Mouse (Mus musculus) cerebellum, adult 9-10 months (tissue): ENCODE results near the gene Hoxd9.

Experiments
- DNase-seq: peaks from one replicate; pipeline ENCODE4 v3.0.0; 2022

Hoxd9 gene

DNA sequence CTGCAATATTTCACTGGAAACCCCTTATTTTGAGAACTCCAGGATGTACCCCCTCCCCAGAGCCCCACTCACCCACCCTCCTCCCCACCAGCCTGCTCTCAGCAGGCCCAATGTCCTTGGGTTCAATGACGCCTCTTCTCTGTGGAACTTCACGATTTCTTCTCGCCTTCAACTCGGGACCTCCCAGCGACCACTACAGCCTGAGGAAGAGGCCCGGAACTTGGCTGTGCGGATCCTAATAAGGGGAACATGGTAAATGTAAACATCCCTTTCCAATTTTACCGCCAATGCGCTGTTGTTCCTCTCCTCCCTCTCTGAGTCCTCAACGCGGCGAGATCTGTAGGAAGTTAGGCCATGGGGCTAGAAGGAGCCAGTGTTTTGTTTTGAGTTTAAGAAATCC is 13.4 kb upstream of the Hoxd9 start:
- no peak for DNase-seq

GRCm38 (mm10) chr2:74685059-74685603 is 12.4 kb upstream of the Hoxd9 start:
- DNase-seq: no peak

DNA sequence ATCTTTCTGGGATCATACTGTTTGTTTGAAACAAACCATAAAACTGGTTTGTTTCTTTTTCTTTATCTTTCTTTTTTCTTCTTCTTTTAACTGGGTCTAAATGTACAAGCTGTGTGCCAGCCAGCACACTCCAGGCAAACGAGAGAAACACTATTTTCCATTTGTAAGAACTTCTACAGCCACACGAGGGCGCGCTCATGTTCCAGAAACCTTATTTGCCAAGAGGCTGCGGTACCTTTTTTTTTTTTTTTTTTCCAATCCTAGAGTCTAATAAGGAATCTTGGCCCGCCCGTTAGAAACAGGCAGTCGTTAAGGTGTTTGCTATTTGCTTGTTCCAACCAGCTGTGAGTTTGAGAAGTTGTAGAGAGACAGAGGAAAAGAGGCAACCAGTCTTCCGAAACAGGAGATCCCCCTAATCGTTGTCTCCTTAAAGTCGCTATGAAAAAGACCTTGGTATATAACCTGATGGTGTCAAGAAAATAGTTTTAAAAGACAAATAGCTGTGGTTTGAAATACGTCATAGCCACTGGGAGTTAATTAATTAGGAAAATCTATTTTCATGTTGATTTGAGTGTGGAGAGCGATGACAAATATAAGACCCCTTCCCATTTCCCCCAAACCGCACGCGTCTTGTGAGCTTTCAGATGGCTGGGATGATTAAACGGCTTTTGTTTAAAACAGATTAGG is 11.1 kb upstream of the Hoxd9 start:
- DNase-seq: no peak

DNA sequence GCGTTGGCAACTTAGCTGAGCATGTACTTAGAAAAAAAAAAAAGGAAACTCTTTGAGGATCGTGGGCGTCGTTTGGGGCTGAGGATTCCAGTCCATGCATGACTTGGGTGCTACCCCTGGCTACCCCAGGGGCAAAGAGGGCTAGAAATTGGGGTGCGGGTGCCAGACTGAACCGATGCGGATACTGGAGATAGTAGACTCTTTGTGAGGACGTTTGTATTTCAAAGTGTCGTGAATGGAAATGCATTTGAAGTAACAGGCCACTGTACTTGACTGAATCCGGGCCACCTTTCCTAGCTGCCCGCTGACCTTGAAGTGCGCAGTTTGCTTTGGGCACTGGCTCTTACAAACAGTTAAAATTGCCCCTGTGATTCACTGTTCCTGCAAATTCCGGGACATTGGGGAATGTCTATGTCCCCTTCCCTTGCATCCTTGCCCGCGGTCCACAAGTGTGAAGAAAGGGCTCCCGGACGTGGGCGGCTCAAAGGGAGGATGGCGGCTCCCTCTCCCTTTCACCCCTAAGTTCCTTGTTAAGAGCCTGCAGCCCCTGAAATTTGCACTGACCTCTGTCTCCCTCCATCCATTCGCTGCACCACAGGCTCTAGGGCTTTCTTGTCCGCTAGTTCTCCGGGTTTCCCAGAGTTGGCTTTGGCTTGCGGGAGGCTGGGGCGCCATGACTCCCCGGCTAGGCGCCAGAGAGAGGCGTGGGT is 10.4 kb upstream of the Hoxd9 start:
- no peak for DNase-seq

DNA sequence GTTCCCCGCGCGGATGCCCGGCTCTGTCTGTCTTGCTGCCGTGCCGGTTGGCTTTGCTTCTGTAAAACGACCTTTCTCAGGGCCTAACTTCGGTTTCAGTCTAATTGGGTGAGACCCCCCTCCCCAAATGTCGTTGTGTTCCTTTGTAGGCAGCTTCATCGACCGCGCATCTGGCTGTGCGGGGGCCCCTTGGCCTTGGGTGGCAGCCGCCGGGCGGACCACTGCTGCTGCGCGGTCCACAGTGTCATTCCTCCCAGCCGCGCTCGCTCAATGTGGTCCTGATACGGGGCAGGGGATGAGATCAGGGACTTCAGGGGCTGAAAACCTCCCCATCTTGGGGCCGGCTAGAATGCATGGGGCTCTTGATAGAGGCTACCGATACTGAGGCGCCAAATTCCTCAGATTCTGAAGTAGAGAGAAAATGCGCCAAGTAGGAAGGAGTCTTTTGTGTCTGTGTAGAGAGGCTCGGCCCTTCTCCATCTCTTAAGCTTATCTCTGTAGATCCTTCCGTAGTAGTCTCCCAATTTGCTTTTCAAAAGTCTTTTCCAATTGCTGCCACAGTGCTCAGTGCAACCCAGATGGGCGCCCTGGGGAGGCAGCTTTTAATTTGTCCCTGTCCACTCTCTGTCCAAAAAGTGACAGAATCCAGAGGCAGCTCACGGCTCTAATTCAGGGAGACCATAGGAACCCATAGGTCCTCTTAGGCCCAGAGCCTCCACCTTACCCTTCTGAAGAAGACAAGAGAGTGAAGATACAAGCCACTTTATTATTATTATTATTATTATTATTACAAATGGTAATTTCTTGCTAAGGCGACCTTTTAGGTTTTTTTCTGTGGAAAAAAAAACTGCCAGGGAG is 9.6 kb upstream of the Hoxd9 start:
- DNase-seq: no peak

- DNase-seq: no peak
Observed at GRCm38 (mm10) chr2:74688795-74689573, 8.5 kb upstream of the Hoxd9 start.

GRCm38 (mm10) chr2:74689574-74690337 is 7.8 kb upstream of the Hoxd9 start:
- DNase-seq: no peak

DNA sequence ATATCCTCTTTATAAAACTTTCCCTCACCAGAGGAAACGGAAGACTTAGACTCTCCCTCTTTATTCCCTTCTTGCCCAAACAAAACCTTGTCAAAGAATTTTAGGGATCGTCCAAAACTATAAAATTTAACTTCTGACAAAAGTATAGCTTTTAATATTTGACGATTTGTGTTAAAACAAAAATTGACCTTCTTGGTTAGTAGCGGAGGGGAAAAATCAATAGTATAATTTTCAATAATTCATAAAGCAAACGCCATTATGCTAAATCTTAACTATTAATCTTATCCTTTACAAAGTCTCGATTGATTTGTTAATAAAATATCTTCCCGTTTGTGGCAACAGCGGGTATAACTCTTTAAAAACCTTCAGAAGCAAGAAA is 7.2 kb upstream of the Hoxd9 start:
- DNase-seq: no peak

GRCm38 (mm10) chr2:74691022-74691951 is 6.2 kb upstream of the Hoxd9 start, which contains the start of gene Hoxd10:
Gene Hoxd10, plus strand, starts transcription at chr2:74691924.
- no peak for DNase-seq

DNA sequence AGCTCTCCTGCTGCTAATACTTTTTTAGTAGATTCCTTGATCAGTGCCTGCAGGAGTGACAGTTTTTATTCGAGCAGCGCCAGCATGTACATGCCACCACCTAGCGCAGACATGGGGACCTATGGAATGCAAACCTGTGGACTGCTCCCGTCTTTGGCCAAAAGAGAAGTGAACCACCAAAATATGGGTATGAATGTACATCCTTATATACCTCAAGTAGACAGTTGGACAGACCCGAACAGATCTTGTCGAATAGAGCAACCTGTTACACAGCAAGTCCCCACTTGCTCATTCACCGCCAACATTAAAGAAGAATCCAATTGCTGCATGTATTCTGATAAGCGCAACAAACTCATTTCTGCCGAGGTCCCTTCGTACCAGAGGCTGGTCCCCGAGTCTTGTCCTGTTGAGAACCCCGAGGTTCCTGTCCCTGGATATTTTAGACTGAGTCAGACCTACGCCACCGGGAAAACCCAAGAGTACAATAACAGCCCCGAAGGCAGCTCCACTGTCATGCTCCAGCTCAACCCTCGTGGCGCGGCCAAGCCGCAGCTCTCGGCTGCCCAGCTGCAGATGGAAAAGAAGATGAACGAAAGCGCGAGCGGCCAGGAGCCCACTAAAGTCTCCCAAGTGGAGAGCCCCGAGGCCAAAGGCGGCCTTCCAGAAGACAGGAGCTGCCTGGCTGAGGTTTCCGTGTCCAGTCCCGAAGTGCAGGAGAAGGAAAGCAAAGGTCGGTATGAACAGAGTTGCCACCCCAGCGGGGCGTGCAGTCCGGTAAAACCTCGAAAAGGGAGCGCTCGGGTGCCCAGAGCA is 5.3 kb upstream of the Hoxd9 start:
- DNase-seq: no peak

DNA sequence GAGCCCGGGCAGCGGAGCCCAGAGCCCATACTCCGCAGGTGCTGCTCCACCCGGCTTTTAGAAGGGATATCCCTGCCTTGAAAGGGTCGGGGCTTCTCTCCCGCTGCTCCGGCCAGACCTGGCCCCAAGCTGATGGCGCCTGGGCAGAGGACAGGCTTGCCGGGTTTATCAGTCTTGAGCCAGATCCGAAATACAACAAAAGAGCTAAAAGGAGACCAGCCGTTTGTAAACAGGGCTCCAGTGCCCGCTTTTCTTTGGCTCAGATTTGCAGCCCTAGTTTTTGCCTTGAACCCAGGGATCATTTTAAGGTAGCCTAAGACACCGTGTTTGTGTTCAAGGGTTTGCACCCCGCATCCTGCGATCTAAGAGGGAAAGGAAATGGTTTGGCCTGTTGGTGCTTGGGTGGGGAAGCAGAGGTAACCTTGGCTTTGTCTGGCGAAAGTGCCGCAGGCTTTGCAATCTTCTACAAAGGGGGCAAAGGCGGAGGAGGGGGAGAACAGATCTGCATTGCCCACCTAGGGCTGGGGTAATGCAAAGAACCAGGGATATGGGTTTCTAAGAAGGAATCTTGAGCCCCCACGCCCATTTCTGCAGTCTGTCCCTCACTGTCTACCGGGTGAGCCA is 4.6 kb upstream of the Hoxd9 start:
- no peak for DNase-seq

- no peak for DNase-seq
Observed at GRCm38 (mm10) chr2:74693432-74693827, 4.1 kb upstream of the Hoxd9 start.

DNA sequence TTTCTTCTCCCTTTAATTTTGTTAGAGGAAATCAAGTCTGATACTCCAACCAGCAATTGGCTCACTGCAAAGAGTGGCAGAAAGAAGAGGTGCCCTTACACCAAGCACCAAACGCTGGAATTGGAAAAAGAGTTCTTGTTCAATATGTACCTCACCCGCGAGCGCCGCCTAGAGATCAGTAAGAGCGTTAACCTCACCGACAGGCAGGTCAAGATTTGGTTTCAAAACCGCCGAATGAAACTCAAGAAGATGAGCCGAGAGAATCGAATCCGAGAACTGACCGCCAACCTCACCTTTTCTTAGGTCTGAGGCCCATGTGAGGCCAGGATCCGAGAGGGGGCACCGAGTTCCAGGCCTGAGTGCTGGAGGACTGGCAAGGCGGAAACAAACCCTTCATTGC is 3.5 kb upstream of the Hoxd9 start:
- DNase-seq: no peak

DNA sequence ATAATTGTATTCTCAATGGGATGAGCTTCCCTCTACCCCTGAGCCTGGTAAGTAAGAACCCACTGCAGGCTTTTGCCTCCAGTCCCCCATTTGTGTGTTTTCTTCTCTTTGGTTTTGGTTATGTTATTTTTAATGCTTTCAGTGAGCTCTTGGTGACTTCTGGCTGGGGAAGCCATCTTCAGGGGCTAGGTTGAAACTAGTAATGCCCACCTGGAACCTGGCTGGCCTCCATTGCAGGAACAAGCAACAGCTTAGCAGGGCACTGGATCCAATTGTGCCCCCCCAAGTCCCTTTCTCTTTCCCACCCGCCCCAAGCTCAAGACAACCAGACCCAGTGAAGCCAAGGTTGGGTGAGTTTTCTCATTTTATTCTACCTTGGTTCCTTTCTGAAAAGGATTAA is 2.1 kb upstream of the Hoxd9 start:
- no peak for DNase-seq

DNA sequence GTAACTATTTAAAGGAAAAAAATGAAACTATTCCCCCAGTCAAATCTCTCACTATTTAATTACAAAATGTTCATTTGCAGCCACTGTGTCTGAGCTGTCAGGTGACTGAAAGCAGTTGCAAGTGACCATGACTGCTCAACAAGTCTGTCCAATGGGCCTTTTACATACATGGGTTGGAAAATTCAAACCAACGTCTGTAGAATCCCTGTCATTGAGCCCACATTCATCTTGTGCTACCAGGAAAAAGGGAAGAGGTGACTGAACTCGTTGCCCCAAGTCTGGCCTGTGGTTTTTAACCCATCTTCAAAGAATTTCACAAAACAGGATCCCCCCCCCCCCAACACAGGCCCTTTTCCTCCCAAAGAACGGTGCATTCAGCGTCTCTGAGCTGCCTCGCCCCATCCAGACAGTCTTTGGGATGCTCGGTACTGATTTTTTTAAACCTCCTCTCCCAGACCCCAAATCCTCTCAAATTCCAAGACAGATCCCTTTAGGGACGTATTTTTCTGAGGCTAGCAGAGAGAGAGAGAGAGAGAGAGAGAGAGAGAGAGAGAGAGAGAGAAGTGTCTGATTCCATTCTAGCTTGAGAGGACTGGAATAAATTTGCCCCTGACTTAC is 1.6 kb upstream of the Hoxd9 start:
- DNase-seq: no peak

DNA sequence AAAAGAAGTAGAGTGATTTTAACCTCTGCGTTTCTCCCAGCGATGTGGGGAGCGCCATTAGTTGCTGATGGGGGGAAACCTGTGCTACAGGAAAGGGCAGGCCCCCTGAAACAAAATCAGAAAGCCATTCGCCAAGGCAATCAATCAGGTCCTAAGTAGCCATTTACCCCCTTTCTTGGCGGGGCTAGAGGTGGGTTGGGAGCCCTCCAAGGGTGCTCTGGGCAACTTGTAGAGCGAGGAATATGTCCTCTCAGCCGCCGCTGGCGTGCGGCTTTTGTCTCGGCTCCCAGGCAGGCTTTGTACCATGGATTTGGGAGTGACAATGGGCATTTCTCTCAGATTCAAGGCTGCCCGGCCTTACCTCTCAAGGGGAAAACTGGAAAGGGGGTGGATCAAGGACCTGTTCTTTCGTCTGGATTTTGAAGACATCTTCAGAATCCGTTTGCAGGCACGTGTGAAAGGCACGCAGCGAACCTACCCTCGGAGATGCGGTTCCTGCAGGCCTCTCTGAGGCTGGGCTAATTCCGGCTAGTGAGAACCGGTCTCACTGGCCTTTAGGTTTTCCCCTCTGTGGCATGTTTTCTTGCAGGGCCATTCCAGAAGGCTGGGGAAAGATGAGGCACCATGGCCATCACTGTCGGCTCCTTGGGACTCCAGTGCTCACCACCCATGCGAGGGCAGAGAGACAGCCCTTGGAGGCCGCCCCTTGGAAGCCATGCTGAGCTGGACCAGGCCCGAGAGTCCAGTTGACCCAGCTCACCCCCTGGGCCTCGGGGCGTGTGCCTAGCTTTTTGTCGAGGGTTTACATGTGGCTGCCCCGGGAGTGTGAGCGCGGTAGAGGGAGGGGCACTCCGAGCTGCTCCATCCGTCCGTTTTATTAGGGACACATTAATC is 838 bp upstream of the Hoxd9 start:
- no peak for DNase-seq

GRCm38 (mm10) chr2:74698201-74699052 is 900 bp downstream of the Hoxd9 start:
- no peak for DNase-seq
